Mouse (Mus musculus) liver, postnatal 0 days (tissue): ENCODE data around the gene Bcl2l1. TPM values are rescaled to one million over a fixed set of nuclear protein-coding genes. Genes with fewer than 3 reads are reported as not detected.
A peak's percentile ranks its signal among the peaks of the same experiment; 100 is the strongest.

Experiments used
- ATAC-seq: fragments of 200-750 bp; cut with Nextera tagmentation; 2 replicates; pipeline ENCODE4 v1.8.0; 2017; ENCODE audit warnings: mild to moderate bottlenecking, moderate library complexity
- DNase-seq: peaks from one replicate; pipeline ENCODE4 v3.0.0-alpha.2; 2016
- H3K27ac ChIP-seq: fragments of 300-500 bp; sonication (generic); 2 replicates; pipeline ENCODE4 v1.5.1; 2014; ENCODE audit warnings: antibody characterized with exemption, moderate library complexity, mild to moderate bottlenecking, low read depth
- H3K27me3 ChIP-seq: fragments of 300-500 bp; sonication (generic); 2 replicates; pipeline ENCODE4 v1.6.1; 2014; ENCODE audit warnings: low read length, control low read depth, mixed read lengths; ENCODE audit not compliant: insufficient read depth
- H3K36me3 ChIP-seq: fragments of 300-500 bp; sonication (generic); replicated peaks from 2 replicates; pipeline ENCODE4 v1.6.1; 2014; ENCODE audit warnings: mild to moderate bottlenecking, control low read depth, low read length, moderate library complexity, mixed read lengths; ENCODE audit not compliant: insufficient read depth
- H3K4me1 ChIP-seq: fragments of 300-500 bp; sonication (generic); 2 replicates; pipeline ENCODE4 v1.6.1; 2014; ENCODE audit warnings: antibody characterized with exemption, mild to moderate bottlenecking, control low read depth; ENCODE audit not compliant: insufficient read depth
- H3K4me2 ChIP-seq: fragments of 300-500 bp; sonication (generic); 2 replicates; pipeline ENCODE4 v1.6.1; 2014; ENCODE audit warnings: low read depth, mild to moderate bottlenecking, low read length, moderate library complexity, mixed read lengths
- H3K4me3 ChIP-seq: fragments of 300-500 bp; sonication (generic); 2 replicates; pipeline ENCODE4 v1.5.1; 2014; ENCODE audit warnings: low read depth, low read length
- H3K9ac ChIP-seq: fragments of 300-500 bp; sonication (generic); replicated peaks from 2 replicates; pipeline ENCODE4 v1.6.1; 2014; ENCODE audit warnings: mild to moderate bottlenecking, moderate library complexity
- H3K9me3 ChIP-seq: fragments of 300-500 bp; sonication (generic); 2 replicates; pipeline ENCODE4 v1.6.1; 2016; ENCODE audit warnings: mild to moderate bottlenecking, control low read depth, low read length, mixed read lengths
- CTCF ChIP-seq: sonication (generic); IDR thresholded peaks from 2 replicates; pipeline ENCODE4 v1.5.1; 2016; ENCODE audit warnings: antibody characterized with exemption, low read depth
- EP300 ChIP-seq: IDR thresholded peaks from 2 replicates; pipeline ENCODE4 v1.6.1; 2016; ENCODE audit warnings: antibody characterized with exemption, low read depth, mild to moderate bottlenecking
- WGBS: fragments of 180-500 bp; shearing (Covaris S2); extraction: QIAGEN DNeasy Blood & Tissue Kit; methylation state at CpG from one replicate; pipeline ENCODE4 v1.1.7; 2014; ENCODE audit not compliant: insufficient replicate concordance; 5-methylcytosine and 5-hydroxymethylcytosine counted together
- polyA plus RNA-seq: library from polyadenylated mRNA; unstranded; fragments of >200 nt; fragmentation: Nextera tagmentation; extraction: Ambion mirVana; gene quantifications from 2 replicates; pipeline ENCODE4 v1.2.1, GENCODE M21; 2015

The Bcl2l1 gene
- polyA plus RNA-seq, 1 experiment from 2014 or later = 84.4 TPM

GRCm38 (mm10) chr2:152859501-152859900, 28.0 kb upstream of the Bcl2l1 start:
- H3K27me3 ChIP-seq = no peaks in the 10 kb centered on the region
- no peaks in the 10 kb centered on the region for H3K4me1 ChIP-seq
- no peaks in the 10 kb centered on the region for H3K9me3 ChIP-seq
- no peak overlapping the region for H3K27ac ChIP-seq
- H3K4me2 ChIP-seq = no peak overlapping the region
- ATAC-seq = no peak
- no peak for DNase-seq
- no peak overlapping the region for H3K9ac ChIP-seq
- H3K4me3 ChIP-seq = no peak overlapping the region
- WGBS = 86% methylated on average over 3 of the region's 3 CpGs
- TF ChIP-seq CTCF (no peak), EP300 (no peak)
- peaks cover 58% of the 10 kb centered on the region for H3K36me3 ChIP-seq

GRCm38 (mm10) chr2:152848466-152848865, 16.9 kb upstream of the Bcl2l1 start:
- H3K9ac ChIP-seq = peak overlapping the region; percentile 78
- DNase-seq = no peak
- H3K4me2 ChIP-seq = peak overlapping the region; percentile 69
- peaks cover 6% of the 10 kb centered on the region; the same call in 1 of the 2 replicates for H3K4me1 ChIP-seq
- H3K4me3 ChIP-seq = peak overlapping the region; percentile 82
- H3K9me3 ChIP-seq = no peaks in the 10 kb centered on the region
- H3K27ac ChIP-seq = peak overlapping the region; percentile 84
- H3K27me3 ChIP-seq = no peaks in the 10 kb centered on the region
- no peak for ATAC-seq
- H3K36me3 ChIP-seq = peaks cover 17% of the 10 kb centered on the region
- no peak for TF ChIP-seq CTCF
- no peak for TF ChIP-seq EP300
- 9% methylated on average over 2 of the region's 2 CpGs for WGBS

- Histone ChIP-seq H3K27ac (peak within 1 kb of the TSS; percentile 84), H3K4me3 (peak within 1 kb of the TSS; percentile 82)
- WGBS = under 1% methylated on average over 34 of the region's 34 CpGs
These were observed 16.3 kb upstream of the Bcl2l1 start, which contains the start of gene Tpx2 for GRCm38 (mm10) chr2:152847815-152848302. TSS of gene Tpx2 (plus strand) at chr2:152847964.

GRCm38 (mm10) chr2:152847057-152847814, 15.7 kb upstream of the Bcl2l1 start:
- Histone ChIP-seq H3K9ac (no peak overlapping the region), H3K4me2 (peak overlapping the region; percentile 45), H3K4me1 (peaks cover 6% of the 10 kb centered on the region; the same call in 1 of the 2 replicates), H3K9me3 (no peaks in the 10 kb centered on the region), H3K27ac (no peak overlapping the region), H3K36me3 (peaks cover 6% of the 10 kb centered on the region), H3K27me3 (no peaks in the 10 kb centered on the region), H3K4me3 (no peak overlapping the region)
- ATAC-seq = no peak
- no peak for DNase-seq
- TF ChIP-seq EP300 (no peak), CTCF (no peak)
- 20% methylated on average over 3 of the region's 3 CpGs for WGBS

More at GRCm38 (mm10) chr2:152847815-152848302, 16.3 kb upstream of the Bcl2l1 start, which contains the start of gene Tpx2:
- ATAC-seq = peak; percentile 99
- no peaks in the 10 kb centered on the region for H3K9me3 ChIP-seq
- H3K27me3 ChIP-seq = no peaks in the 10 kb centered on the region
- H3K4me2 ChIP-seq = peak within 1 kb of the TSS; percentile 69
- peak; percentile 98 for DNase-seq
- peaks cover 6% of the 10 kb centered on the region; the same call in 1 of the 2 replicates for H3K4me1 ChIP-seq
- peak within 1 kb of the TSS; percentile 78 for H3K9ac ChIP-seq
- H3K36me3 ChIP-seq = peaks cover 13% of the 10 kb centered on the region
- TF ChIP-seq EP300 = no peak
- TF ChIP-seq CTCF = peak; percentile 40

- H3K9ac ChIP-seq = no peak overlapping the region
- no peaks in the 10 kb centered on the region for H3K27me3 ChIP-seq
- TF ChIP-seq CTCF (no peak), EP300 (no peak)
- no peaks in the 10 kb centered on the region for H3K36me3 ChIP-seq
- H3K4me2 ChIP-seq = no peak overlapping the region
- WGBS = 68% methylated on average over 3 of the region's 3 CpGs
- H3K27ac ChIP-seq = no peak overlapping the region
- no peak for ATAC-seq
- H3K4me1 ChIP-seq = no peaks in the 10 kb centered on the region
- no peak for DNase-seq
- H3K4me3 ChIP-seq = no peak overlapping the region
- H3K9me3 ChIP-seq = no peaks in the 10 kb centered on the region
These were observed 11.2 kb upstream of the Bcl2l1 start for GRCm38 (mm10) chr2:152842741-152843140.

GRCm38 (mm10) chr2:152839256-152839655, 7.7 kb upstream of the Bcl2l1 start:
- no peak overlapping the region for H3K27ac ChIP-seq
- WGBS = 84% methylated on average over 2 of the region's 2 CpGs
- ATAC-seq (no peak), DNase-seq (no peak)
- H3K27me3 ChIP-seq = no peaks in the 10 kb centered on the region
- no peaks in the 10 kb centered on the region for H3K36me3 ChIP-seq
- TF ChIP-seq CTCF = no peak
- TF ChIP-seq EP300 = no peak
- H3K4me2 ChIP-seq = no peak overlapping the region
- no peaks in the 10 kb centered on the region for H3K9me3 ChIP-seq
- no peak overlapping the region for H3K9ac ChIP-seq
- H3K4me3 ChIP-seq = no peak overlapping the region
- H3K4me1 ChIP-seq = no peaks in the 10 kb centered on the region
